Mouse (Mus musculus): ENCODE results near the gene Tnr.
"Not testable (repeated sequence)": the region's sequence is repeated elsewhere in the genome, so short reads cannot be mapped to it uniquely, and the experiment has no call there.

Tnr gene

GRCm38 (mm10) chr1:159938449-159938848 is 414.9 kb downstream of the Tnr start:
- no peak for DNase-seq (ENCODE audit: low spot score in 2 of 2)

GRCm38 (mm10) chr1:159939335-159939734 is 415.8 kb downstream of the Tnr start:
- DNase-seq (ENCODE audit: low spot score in 2 of 2) = no peak

GRCm38 (mm10) chr1:159953526-159953925 is 430.0 kb downstream of the Tnr start:
- no peak for DNase-seq (ENCODE audit: low spot score in 2 of 2)

GRCm38 (mm10) chr1:159963351-159963750 is 439.8 kb downstream of the Tnr start:
- DNase-seq (ENCODE audit: low spot score in 2 of 2) = no peak

- not testable (repeated sequence) for DNase-seq (ENCODE audit: low spot score in 2 of 2)
Measured at GRCm38 (mm10) chr1:159966286-159966685, 442.7 kb downstream of the Tnr start.

- no peak for DNase-seq (ENCODE audit: low spot score in 2 of 2)
Measured at GRCm38 (mm10) chr1:159968395-159968794, 444.8 kb downstream of the Tnr start.

- no peak for DNase-seq (ENCODE audit: low spot score in 2 of 2)
Measured at GRCm38 (mm10) chr1:159977786-159978185, 454.2 kb downstream of the Tnr start.

GRCm38 (mm10) chr1:159979096-159979495 is 455.5 kb downstream of the Tnr start:
- no peak for DNase-seq (ENCODE audit: low spot score in 2 of 2)

GRCm38 (mm10) chr1:159980355-159980754 is 456.8 kb downstream of the Tnr start:
- no peak for DNase-seq (ENCODE audit: low spot score in 2 of 2)

Measured in right cerebral cortex, adult 2 months (tissue).